Mouse (Mus musculus): ENCODE measurements around the gene Gnb5. TPM values are rescaled to one million over a fixed set of nuclear protein-coding genes. Genes with fewer than 3 reads are reported as not detected.
A peak's percentile ranks its signal among the peaks of the same experiment; 100 is the strongest.

Gnb5 gene
- 92.1 and 96.0 TPM in 2 replicates for total RNA-seq (2014; rRNA removed)
- 98.6 and 104 TPM in 2 replicates for polyA plus RNA-seq (2015; fragmentation: Nextera tagmentation; extraction: Ambion mirVana)

GRCm38 (mm10) chr9:75306126-75306898 lies at the start of gene Gnb5:
TSS of gene Gnb5 (plus strand) at chr9:75306288.
- H3K4me2 ChIP-seq (ENCODE audit: low read depth, low read length), result no peak within 1 kb of the TSS
- H3K36me3 ChIP-seq (ENCODE audit: insufficient read depth, low read length), result no peaks in the 10 kb centered on the region
- H3K27me3 ChIP-seq (ENCODE audit: insufficient read depth, low read length), result no peaks in the 10 kb centered on the region
- 61% methylated on average over 11 of the region's 11 CpGs for WGBS
- no peaks in the 10 kb centered on the region for H3K4me1 ChIP-seq (ENCODE audit: insufficient read depth, low read length)
- DNase-seq (ENCODE audit: low spot score) (peak; percentile 65), ATAC-seq (no peak)
- no peak within 1 kb of the TSS for H3K9ac ChIP-seq (replicated peaks; ENCODE audit: low read length)
- no peak for TF ChIP-seq CTCF (IDR thresholded peaks at IDR 0.05; ENCODE audit: low read depth)
- H3K4me3 ChIP-seq (ENCODE audit: low read length), result no peak within 1 kb of the TSS
- no peaks in the 10 kb centered on the region for H3K9me3 ChIP-seq (ENCODE audit: low read length)
- no peak within 1 kb of the TSS for H3K27ac ChIP-seq

DNA sequence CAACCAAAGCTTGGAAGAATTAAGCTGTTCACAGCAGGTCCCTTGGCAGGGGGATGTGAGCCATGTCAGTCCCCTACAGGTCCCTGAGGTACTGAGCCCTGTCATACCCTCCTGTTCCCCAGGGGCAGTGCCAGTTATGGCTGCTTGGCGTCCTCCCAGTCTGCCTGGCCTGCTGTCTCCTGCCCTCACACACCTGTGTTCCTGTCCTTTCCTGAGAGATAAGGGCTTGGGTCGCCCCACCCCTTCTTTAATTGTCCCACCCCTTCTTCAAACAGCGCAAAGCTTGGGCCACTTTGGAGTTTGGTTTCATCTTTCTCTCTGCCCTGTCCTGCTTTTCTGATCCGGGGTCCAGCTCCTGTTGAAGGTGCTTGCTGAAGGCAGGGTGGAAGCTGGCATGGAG lies 47.3 kb upstream of the Gnb5 start:
- Histone ChIP-seq H3K27me3 (ENCODE audit: insufficient read depth, low read length) (no peaks in the 10 kb centered on the region), H3K9ac (replicated peaks; ENCODE audit: low read length) (no peak overlapping the region), H3K4me3 (ENCODE audit: low read length) (no peak overlapping the region), H3K9me3 (ENCODE audit: low read length) (no peaks in the 10 kb centered on the region), H3K4me1 (ENCODE audit: insufficient read depth, low read length) (peaks cover 10% of the 10 kb centered on the region; the same call in 1 of the 2 replicates), H3K36me3 (ENCODE audit: insufficient read depth, low read length) (no peaks in the 10 kb centered on the region), H3K27ac (no peak overlapping the region), H3K4me2 (ENCODE audit: low read depth, low read length) (no peak overlapping the region)
- ATAC-seq, result no peak
- no peak for TF ChIP-seq CTCF (IDR thresholded peaks at IDR 0.05; ENCODE audit: low read depth)
- DNase-seq (ENCODE audit: low spot score), result no peak
- WGBS, result 68% methylated on average over 4 of the region's 4 CpGs

DNA sequence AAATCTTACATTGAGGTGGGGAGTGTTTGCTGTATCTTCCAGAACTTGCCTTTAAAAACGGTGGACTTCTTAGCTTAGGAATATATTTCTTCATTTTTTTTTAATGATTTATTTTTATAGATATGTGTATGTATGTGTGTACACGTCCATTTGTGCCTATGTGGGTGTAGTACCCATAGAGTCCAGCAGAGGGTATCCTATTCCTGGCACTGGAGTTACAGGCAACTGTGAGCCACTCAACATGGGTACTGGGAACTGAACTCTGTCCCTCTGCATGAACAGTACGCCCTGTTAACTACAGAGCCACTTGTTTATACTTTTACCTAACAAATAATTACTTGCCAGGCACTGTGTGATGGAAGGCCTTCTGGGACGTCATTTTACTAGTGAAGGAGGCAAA lies 46.4 kb upstream of the Gnb5 start:
- no peaks in the 10 kb centered on the region for H3K27me3 ChIP-seq (ENCODE audit: insufficient read depth, low read length)
- H3K4me3 ChIP-seq (ENCODE audit: low read length), result no peak overlapping the region
- no peaks in the 10 kb centered on the region for H3K9me3 ChIP-seq (ENCODE audit: low read length)
- no peaks in the 10 kb centered on the region for H3K36me3 ChIP-seq (ENCODE audit: insufficient read depth, low read length)
- no peak for ATAC-seq
- 94% methylated on average over 4 of the region's 4 CpGs for WGBS
- TF ChIP-seq CTCF (IDR thresholded peaks at IDR 0.05; ENCODE audit: low read depth), result peak; percentile 63
- H3K27ac ChIP-seq, result no peak overlapping the region
- no peak overlapping the region for H3K4me2 ChIP-seq (ENCODE audit: low read depth, low read length)
- no peak overlapping the region for H3K9ac ChIP-seq (replicated peaks; ENCODE audit: low read length)
- DNase-seq (ENCODE audit: low spot score), result no peak
- H3K4me1 ChIP-seq (ENCODE audit: insufficient read depth, low read length), result peaks cover 2% of the 10 kb centered on the region; the same call in 1 of the 2 replicates

DNA sequence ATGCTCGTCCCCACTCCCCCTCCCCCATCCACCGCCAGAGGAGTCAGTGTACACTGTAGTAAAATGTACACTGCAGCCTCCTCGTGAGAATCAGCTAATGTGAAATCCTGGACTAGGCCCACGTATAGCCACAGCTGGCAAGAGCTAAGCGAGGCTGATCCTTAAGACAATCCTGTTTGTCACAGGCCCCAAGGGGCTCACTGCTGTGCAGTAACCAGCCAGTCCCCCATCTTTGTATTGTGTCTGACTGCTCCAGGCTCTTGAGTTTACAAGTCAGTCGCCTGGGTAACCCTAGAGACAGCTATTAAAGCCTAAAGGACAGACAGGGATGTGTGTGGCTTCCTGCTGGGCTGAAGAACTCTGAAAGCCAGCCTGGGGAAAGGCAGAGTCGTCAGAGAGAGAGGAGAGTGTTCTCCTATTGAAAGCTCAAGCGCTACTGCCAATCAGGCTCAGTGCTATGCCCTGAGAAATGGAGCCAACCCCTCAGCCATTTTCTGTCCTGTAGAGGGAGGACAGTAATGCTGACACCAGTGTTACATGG lies 44.7 kb upstream of the Gnb5 start:
- no peaks in the 10 kb centered on the region for H3K4me1 ChIP-seq (ENCODE audit: insufficient read depth, low read length)
- no peak for TF ChIP-seq CTCF (IDR thresholded peaks at IDR 0.05; ENCODE audit: low read depth)
- DNase-seq (ENCODE audit: low spot score) (peak; percentile 55), ATAC-seq (peak; percentile 80)
- no peaks in the 10 kb centered on the region for H3K27me3 ChIP-seq (ENCODE audit: insufficient read depth, low read length)
- no peak overlapping the region for H3K9ac ChIP-seq (replicated peaks; ENCODE audit: low read length)
- H3K27ac ChIP-seq, result no peak overlapping the region
- 5% methylated on average over 8 of the region's 8 CpGs for WGBS
- no peak overlapping the region for H3K4me2 ChIP-seq (ENCODE audit: low read depth, low read length)
- H3K9me3 ChIP-seq (ENCODE audit: low read length), result no peaks in the 10 kb centered on the region
- no peak overlapping the region for H3K4me3 ChIP-seq (ENCODE audit: low read length)
- H3K36me3 ChIP-seq (ENCODE audit: insufficient read depth, low read length), result no peaks in the 10 kb centered on the region

DNA sequence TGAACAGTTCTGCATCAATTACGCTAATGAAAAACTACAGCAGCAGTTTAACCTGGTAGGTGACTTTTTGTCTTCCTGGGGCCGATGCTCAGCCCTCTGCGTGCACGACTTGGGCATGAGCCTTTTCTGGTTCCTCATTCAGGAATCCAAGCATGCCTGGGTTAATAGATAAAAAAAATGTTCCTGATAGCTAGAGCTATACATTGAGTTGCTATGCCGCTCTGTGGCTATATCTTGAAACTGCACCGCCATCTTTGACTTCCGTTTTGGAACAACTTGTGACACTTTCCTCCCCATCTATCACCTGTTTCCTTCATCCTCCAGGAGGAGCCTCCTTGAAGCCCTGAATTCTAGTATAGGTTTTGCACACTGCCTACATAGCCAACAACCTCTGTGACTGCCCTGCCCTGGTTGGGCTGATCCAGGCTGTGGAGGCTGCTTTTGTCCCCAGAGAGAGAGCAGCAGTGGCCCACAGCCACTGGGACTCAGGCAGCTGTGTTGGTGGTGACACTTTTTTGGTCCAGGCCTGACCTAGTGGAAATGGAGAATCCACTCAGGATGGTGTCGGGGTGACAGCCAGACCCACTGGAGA lies 43.8 kb upstream of the Gnb5 start:
- no peak for ATAC-seq
- Histone ChIP-seq H3K4me3 (ENCODE audit: low read length) (no peak overlapping the region), H3K27me3 (ENCODE audit: insufficient read depth, low read length) (no peaks in the 10 kb centered on the region), H3K36me3 (ENCODE audit: insufficient read depth, low read length) (no peaks in the 10 kb centered on the region), H3K4me2 (ENCODE audit: low read depth, low read length) (no peak overlapping the region), H3K9me3 (ENCODE audit: low read length) (no peaks in the 10 kb centered on the region), H3K27ac (no peak overlapping the region), H3K4me1 (ENCODE audit: insufficient read depth, low read length) (no peaks in the 10 kb centered on the region), H3K9ac (replicated peaks; ENCODE audit: low read length) (no peak overlapping the region)
- TF ChIP-seq CTCF (IDR thresholded peaks at IDR 0.05; ENCODE audit: low read depth), result peak; percentile 65
- DNase-seq (ENCODE audit: low spot score), result peak; percentile 73
- 55% methylated on average over 8 of the region's 8 CpGs for WGBS

- no peak for DNase-seq (ENCODE audit: low spot score)
- H3K27ac ChIP-seq, result no peak overlapping the region
- no peak overlapping the region for H3K9ac ChIP-seq (replicated peaks; ENCODE audit: low read length)
- H3K4me1 ChIP-seq (ENCODE audit: insufficient read depth, low read length), result no peaks in the 10 kb centered on the region
- TF ChIP-seq CTCF (IDR thresholded peaks at IDR 0.05; ENCODE audit: low read depth), result no peak
- H3K27me3 ChIP-seq (ENCODE audit: insufficient read depth, low read length), result no peaks in the 10 kb centered on the region
- no peak overlapping the region for H3K4me3 ChIP-seq (ENCODE audit: low read length)
- H3K4me2 ChIP-seq (ENCODE audit: low read depth, low read length), result no peak overlapping the region
- H3K36me3 ChIP-seq (ENCODE audit: insufficient read depth, low read length), result no peaks in the 10 kb centered on the region
- ATAC-seq, result no peak
- H3K9me3 ChIP-seq (ENCODE audit: low read length), result no peaks in the 10 kb centered on the region
- WGBS, result 51% methylated on average over 3 of the region's 3 CpGs
These were observed 41.9 kb upstream of the Gnb5 start for GRCm38 (mm10) chr9:75264008-75264718.

Measured in hindbrain, postnatal 0 days (tissue).